Mouse (Mus musculus) kidney, adult 9 months (tissue): ENCODE data around the gene Chka.

Source experiments
- DNase-seq: peaks from one replicate; pipeline ENCODE4 v3.0.0; 2022

Chka gene

DNA sequence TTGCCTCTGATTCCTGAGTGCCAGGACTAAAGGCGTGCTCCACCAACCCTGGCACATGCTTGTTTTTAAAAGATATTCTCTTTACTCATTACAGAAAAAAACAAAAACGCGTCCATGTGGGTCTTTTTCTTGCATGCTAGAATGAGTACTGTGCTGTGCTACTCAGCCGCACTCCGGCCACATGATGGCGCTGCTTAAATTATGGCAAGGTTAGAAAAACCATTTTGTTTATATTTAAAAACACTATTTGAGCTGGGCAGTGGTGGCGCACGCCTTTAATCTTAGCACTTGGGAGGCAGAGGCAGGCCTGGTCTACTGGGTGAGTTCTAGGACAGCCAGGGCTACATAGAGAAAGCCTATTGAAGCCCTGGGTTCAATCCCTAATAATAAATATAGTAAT lies 38.6 kb downstream of the Chka start:
- DNase-seq = no peak

DNA sequence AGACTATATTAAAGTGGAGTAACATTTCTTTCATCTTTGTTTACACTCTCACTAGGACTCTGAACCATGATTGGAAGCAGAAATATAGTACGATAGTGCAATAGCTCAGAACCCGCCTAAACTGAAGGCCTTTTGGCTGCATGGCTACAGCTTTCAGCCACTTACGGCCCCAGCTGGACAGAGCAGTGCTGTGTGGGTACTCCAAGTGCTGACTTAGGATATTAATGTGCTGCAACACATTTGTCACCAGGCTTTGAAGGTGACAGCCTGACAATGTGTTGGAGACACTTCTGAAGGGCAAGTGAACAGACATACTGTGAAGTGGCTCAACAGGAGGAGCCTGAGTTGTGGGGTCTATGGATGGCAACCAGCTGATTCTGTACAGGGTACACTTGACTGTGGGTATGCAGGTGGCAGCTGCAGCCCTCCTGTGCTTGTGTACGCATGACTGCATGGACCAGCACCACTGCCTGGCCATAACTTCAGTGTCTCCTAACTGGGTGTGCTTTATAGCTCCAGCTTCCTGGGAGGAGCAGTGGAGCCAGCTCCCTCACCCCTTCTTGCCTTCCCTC lies 42.1 kb downstream of the Chka start:
- DNase-seq = no peak

GRCm38 (mm10) chr19:3894294-3894693 lies 42.7 kb downstream of the Chka start:
- DNase-seq = no peak

GRCm38 (mm10) chr19:3895171-3895631 lies 43.6 kb downstream of the Chka start:
- no peak for DNase-seq

- DNase-seq = no peak
These were observed 44.6 kb downstream of the Chka start for GRCm38 (mm10) chr19:3896208-3896607.

DNA sequence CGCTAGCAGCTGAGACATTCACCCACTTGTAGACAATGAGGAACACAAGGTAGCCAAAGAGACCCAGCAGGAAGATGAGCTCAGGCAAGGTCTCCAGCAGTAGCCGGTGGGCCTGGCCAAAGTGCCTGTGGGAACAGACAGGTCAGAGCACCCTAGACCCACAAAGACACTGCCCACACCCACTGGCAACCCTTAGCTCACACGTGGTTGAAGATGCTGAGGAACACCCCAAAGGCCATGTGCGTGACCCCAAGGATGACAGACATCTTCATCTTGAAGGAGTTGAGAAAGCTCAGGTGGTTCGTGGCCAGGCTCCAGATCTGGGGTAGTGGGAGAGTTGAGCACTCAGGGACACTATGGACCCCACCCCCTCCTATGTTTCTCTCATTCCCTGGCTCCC lies 46.0 kb downstream of the Chka start:
- DNase-seq = no peak

GRCm38 (mm10) chr19:3898952-3899351 lies 47.4 kb downstream of the Chka start:
- DNase-seq = no peak

- no peak for DNase-seq
These were observed 48.0 kb downstream of the Chka start for GRCm38 (mm10) chr19:3899618-3900017.

DNA sequence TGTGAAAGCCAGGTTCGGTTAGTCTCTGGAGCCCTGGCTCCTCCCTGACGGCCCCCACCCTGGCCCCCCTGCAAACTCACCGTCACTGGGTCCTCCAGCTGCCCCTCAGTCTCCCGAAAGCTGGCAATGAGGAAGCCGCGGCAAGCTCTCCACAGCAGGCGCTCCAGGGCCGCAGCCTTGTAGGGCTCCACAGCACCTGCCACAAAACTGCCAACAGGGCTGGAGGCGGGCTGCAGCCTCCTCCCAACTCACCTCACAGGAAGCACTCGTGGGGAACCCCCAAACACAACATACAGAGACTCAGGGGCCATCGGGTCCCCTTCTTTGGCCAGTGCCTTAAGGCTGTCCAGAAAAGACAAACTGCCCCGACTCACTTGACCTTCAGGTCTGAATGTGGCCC lies 51.4 kb downstream of the Chka start:
- DNase-seq = no peak

DNA sequence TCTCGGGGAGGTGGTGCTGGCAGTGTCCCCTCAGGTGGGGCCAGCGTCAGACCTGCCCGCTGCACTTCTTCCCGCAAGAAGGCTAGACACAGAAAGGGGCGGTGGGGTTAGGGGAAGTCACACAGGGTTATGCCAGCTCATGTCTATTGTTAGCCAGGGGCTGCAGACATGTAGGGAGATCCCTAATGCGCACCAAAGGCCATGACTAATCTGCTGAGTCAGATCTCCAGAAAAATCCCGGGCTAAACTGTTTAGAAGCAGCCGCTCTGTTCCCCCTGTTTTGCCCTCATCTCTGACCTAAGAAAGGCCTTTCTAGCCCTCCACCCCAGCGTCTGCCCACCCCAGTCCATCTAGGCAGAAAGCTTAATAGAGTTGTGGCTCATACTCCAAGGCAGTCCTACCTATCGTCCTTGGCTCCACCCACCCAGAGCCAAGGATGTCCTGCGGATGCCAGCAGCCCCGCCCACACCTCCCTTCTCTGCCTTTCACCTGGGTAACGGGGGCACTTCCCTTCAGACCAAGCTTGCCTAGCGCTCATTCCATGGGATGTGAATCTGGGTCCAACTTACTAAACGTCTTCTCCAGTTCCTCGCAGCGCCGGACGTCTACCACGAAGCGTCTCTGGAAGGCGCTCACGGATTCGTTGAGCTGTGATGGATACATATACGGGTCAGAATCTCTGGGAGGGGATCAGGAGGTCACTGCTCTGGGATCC lies 52.2 kb downstream of the Chka start:
- DNase-seq = no peak

- DNase-seq = no peak
These were observed 52.7 kb downstream of the Chka start for GRCm38 (mm10) chr19:3904363-3904675.

DNA sequence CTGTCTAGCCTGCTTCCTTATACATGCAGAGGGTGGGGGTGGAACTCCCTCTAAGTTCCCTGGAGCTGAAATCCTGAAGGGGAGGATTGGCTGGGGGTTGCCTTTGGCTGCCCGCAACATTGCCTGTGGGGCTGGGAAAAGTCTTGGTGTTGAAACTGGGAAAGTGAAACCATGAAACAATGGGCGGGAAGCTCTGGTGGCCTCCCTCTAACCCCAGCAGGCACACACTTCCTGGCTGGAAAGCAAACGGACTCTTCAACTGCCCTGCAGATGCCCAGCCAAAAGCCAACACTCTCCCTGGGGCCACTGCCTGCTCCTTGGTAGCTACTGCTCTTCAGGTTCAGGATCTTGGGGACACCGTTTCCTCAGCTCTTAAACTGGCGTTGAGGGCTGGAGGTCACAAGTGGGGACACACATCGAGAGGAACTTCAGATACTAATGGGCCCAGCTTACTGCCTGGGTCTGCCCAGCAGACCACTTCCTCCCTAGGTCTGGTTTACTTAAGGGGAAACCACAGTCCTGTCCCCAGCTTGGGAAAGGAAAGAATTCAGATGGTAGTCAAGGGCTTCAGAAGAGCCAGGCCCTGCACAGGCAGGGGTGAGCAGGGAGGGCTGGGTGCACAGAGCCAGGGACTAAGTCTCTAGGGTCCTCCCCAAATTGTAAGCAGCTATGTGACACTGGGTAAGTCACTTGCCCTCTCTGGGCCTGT lies 53.8 kb downstream of the Chka start:
- peak; percentile 55 for DNase-seq

DNA sequence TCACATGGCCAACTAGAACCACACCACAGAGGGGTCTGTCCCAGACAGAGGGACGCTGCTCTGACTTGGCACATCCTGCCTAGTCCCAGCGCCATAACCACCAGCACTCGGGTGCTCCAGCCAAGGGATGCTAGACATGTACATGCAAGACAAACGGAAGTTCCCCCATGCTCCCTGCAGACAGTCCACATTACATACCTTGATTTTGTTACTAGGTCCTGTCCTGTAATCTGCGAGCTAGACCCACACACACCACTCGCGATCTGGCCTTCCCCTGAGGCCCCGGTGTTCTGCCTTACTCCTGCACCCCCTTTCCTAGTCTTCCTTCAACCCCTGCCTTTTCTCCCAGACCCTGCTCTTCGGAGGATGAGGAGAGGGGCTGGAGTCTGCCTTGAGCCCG lies 54.8 kb downstream of the Chka start:
- DNase-seq = peak; percentile 31

- DNase-seq = peak; percentile 90
These were observed 55.5 kb downstream of the Chka start, which contains the start of gene Tcirg1 for GRCm38 (mm10) chr19:3906795-3907786. Gene Tcirg1, minus strand, starts transcription at chr19:3907133.

GRCm38 (mm10) chr19:3907876-3908660 lies 56.5 kb downstream of the Chka start:
- peak; percentile 32 for DNase-seq

DNA sequence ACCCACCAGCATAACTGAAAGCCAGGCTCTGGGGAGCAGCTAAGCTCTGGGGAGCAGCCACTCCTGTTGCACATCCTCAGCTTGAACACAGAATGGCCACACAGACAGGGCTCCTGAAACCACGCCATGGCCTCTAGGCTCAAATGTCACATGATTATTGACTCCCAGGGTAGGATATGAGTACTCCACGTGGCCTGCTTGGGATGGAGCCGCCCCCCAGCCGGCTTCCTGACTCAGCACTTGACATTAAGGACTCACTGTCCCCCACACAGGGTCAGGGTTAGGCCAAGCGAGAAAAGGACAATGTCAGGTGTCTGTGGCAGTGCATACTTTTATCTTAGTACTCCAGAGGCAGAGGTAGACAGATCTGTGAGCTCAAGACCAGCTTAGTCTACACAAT lies 58.6 kb downstream of the Chka start:
- peak; percentile 44 for DNase-seq

GRCm38 (mm10) chr19:3912337-3913204 lies 61.0 kb downstream of the Chka start, which contains the start of gene Ndufs8:
Gene Ndufs8, minus strand, starts transcription at chr19:3912774.
- DNase-seq = peak; percentile 99

DNA sequence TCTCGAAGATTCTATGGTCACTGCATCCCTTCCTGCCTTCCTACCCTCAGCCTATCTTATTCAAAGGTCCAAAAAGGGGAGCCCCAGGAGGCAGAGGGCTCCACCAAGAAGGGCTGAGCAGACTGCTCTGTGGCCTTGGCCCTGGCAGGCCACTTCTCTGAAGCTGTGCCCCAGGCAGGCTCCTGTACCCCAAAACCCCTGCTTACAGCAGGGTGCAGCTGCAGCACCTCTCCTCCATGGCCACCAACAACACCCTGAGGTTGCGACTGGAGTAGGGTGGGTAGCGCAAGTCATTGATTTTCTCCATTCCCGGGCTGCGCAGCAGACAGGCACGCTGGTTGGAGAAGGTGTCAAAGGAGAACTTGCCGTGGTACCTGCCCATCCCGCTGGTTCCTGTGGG lies 62.1 kb downstream of the Chka start:
- DNase-seq = no peak

DNA sequence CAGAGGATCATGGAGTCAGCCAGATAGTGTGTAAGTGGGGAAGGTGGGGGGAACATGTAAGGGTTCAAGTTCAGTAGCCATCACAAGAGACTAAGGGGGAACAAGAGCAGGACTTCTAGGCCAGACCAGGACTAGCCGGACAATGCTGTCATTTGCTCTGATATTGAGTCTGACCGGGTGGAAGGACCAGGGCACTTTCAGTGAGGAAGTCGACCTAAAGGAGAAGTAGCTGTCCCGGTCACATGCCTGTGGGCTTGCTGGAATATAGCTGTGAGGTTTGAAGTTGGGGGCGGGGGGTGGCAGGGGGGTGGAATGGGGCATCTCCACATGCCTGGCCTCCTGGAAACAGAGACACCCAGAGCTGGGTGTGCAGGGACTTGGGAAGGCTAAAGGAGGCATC lies 63.0 kb downstream of the Chka start:
- DNase-seq = no peak

- no peak for DNase-seq
These were observed 65.2 kb downstream of the Chka start for GRCm38 (mm10) chr19:3916727-3917126.

GRCm38 (mm10) chr19:3919928-3920327 lies 68.4 kb downstream of the Chka start:
- DNase-seq = no peak
